Mouse (Mus musculus): ENCODE results near the gene Tbc1d1.

DNA sequence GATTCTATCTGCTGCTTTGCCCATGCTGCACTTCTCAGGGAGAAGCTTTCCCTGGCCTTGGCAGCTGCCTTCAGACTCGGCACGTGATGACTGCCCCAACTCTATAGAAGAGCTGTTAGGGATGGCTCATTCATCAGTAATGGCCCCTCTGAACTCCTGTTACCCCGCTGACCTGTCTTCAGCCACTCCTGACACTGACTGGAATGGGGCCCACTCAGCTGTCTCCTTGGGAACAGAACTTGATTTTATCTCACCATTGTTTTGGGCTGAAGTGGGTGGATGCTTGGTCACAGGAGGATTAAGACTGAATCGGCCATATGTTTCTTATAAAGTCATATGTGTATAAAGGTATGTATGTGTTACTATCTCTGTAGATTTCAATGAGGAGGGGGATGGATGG, 145.1 kb downstream of the Tbc1d1 start:
- TF ChIP-seq CTCF (IDR thresholded peaks at IDR 0.05; ENCODE audit: borderline replicate concordance, control insufficient read depth, extremely low read depth, insufficient read depth, low read length, poor library complexity) (no peak), POLR2A (IDR thresholded peaks at IDR 0.05; ENCODE audit: control insufficient read depth, extremely low read depth, insufficient read depth, low read length, poor library complexity) (no peak)
